Mouse (Mus musculus) midbrain, embryonic 12.5 days (tissue): ENCODE measurements around the gene Bpi. TPM values are rescaled to one million over a fixed set of nuclear protein-coding genes. Genes with fewer than 3 reads are reported as not detected.

ENCODE experiments used
- ATAC-seq: fragments of 200-750 bp; cut with Nextera tagmentation; 2 replicates; pipeline ENCODE4 v1.8.0; 2017; ENCODE audit warnings: low read depth, moderate TSS enrichment, moderate library complexity; ENCODE audit not compliant: low FRiP score
- H3K27ac ChIP-seq: fragments of 300-500 bp; sonication (generic); replicated peaks from 2 replicates; pipeline ENCODE4 v1.5.1; 2016; ENCODE audit warnings: mild to moderate bottlenecking
- H3K27me3 ChIP-seq: fragments of 300-500 bp; sonication (generic); 2 replicates; pipeline ENCODE4 v1.6.1; 2016; ENCODE audit warnings: mild to moderate bottlenecking
- H3K36me3 ChIP-seq: fragments of 300-500 bp; sonication (generic); 2 replicates; pipeline ENCODE4 v1.6.1; 2016
- H3K4me1 ChIP-seq: fragments of 300-500 bp; sonication (generic); 2 replicates; pipeline ENCODE4 v1.6.1; 2016
- H3K4me2 ChIP-seq: fragments of 300-500 bp; sonication (generic); replicated peaks from 2 replicates; pipeline ENCODE4 v1.6.1; 2016; ENCODE audit warnings: mild to moderate bottlenecking, moderate library complexity
- H3K4me3 ChIP-seq: fragments of 300-500 bp; sonication (generic); 2 replicates; pipeline ENCODE4 v1.5.1; 2016; ENCODE audit warnings: mild to moderate bottlenecking
- H3K9ac ChIP-seq: fragments of 300-500 bp; sonication (generic); replicated peaks from 2 replicates; pipeline ENCODE4 v1.6.1; 2016; ENCODE audit warnings: mild to moderate bottlenecking, moderate library complexity
- H3K9me3 ChIP-seq: fragments of 300-500 bp; sonication (generic); 2 replicates; pipeline ENCODE4 v1.6.1; 2016; ENCODE audit warnings: mild to moderate bottlenecking
- WGBS: fragments of 180-500 bp; shearing (Covaris S2); methylation state at CpG from one replicate; pipeline ENCODE4 v1.1.7; 2016; 5-methylcytosine and 5-hydroxymethylcytosine counted together
- polyA plus RNA-seq: library from polyadenylated mRNA; unstranded; fragments of >200 nt; fragmentation: Nextera tagmentation; extraction: Ambion mirVana; gene quantifications from 2 replicates; pipeline ENCODE4 v1.2.1, GENCODE M21; 2016

Gene Bpi
- not detected in 2 replicates for polyA plus RNA-seq

GRCm38 (mm10) chr2:158258005-158258418 lies at the start of gene Bpi:
TSS of gene Bpi (plus strand) at chr2:158258094.
- H3K4me3 ChIP-seq = no peak within 1 kb of the TSS
- no peak within 1 kb of the TSS for H3K27ac ChIP-seq
- no peak within 1 kb of the TSS; the same call in 1 of the 2 replicates for H3K9ac ChIP-seq
- H3K27me3 ChIP-seq = peaks cover 14% of the 10 kb centered on the region
- no peaks in the 10 kb centered on the region for H3K9me3 ChIP-seq
- 68% methylated on average over 18 of the region's 18 CpGs for WGBS
- H3K4me2 ChIP-seq = no peak within 1 kb of the TSS
- no peak for ATAC-seq
- no peaks in the 10 kb centered on the region for H3K36me3 ChIP-seq
- H3K4me1 ChIP-seq = peaks cover 14% of the 10 kb centered on the region

GRCm38 (mm10) chr2:158209776-158210175 lies 48.1 kb upstream of the Bpi start:
- Histone ChIP-seq H3K27me3 (peaks cover 13% of the 10 kb centered on the region; the same call in 1 of the 2 replicates), H3K4me3 (no peak overlapping the region), H3K4me1 (peaks cover 7% of the 10 kb centered on the region; the same call in 1 of the 2 replicates), H3K4me2 (no peak overlapping the region), H3K9me3 (no peaks in the 10 kb centered on the region), H3K9ac (no peak overlapping the region), H3K27ac (no peak overlapping the region), H3K36me3 (no peaks in the 10 kb centered on the region)
- no peak for ATAC-seq
- 66% methylated on average over 9 of the region's 9 CpGs for WGBS

DNA sequence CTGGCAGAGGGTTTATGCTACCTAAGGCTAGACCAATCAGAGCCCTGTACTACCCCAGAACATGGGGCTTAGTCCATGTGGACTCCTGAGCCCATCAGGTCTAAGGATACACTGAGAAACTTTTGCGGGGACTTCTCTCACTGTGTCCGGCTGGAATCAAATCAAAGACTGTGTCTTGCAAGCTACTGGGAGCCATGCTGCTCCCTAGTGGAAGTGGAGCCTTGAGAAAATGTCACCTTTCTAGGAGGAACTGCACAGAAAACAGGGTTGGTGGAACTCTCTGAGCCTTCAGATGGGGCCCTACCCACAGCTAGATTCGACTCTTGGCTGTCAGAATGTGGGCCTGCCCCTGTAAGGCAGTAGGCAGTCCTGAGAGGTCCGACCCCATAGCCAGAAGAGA lies 47.4 kb upstream of the Bpi start:
- no peak for ATAC-seq
- Histone ChIP-seq H3K4me2 (no peak overlapping the region), H3K4me1 (peaks cover 7% of the 10 kb centered on the region; the same call in 1 of the 2 replicates), H3K4me3 (no peak overlapping the region), H3K9ac (no peak overlapping the region), H3K9me3 (no peaks in the 10 kb centered on the region), H3K36me3 (no peaks in the 10 kb centered on the region), H3K27me3 (peaks cover 13% of the 10 kb centered on the region; the same call in 1 of the 2 replicates), H3K27ac (no peak overlapping the region)
- 41% methylated on average over 4 of the region's 4 CpGs for WGBS

GRCm38 (mm10) chr2:158210958-158211357 lies 46.9 kb upstream of the Bpi start:
- no peak overlapping the region for H3K9ac ChIP-seq
- no peaks in the 10 kb centered on the region for H3K9me3 ChIP-seq
- ATAC-seq = no peak
- WGBS = 24% methylated on average over 10 of the region's 10 CpGs
- H3K4me3 ChIP-seq = no peak overlapping the region
- no peak overlapping the region for H3K27ac ChIP-seq
- H3K4me2 ChIP-seq = no peak overlapping the region; the same call in 1 of the 2 replicates
- H3K27me3 ChIP-seq = peaks cover 13% of the 10 kb centered on the region; the same call in 1 of the 2 replicates
- H3K36me3 ChIP-seq = no peaks in the 10 kb centered on the region
- peaks cover 7% of the 10 kb centered on the region; the same call in 1 of the 2 replicates for H3K4me1 ChIP-seq

- Histone ChIP-seq H3K4me3 (no peak overlapping the region), H3K27ac (no peak overlapping the region), H3K36me3 (no peaks in the 10 kb centered on the region), H3K4me2 (no peak overlapping the region), H3K9ac (no peak overlapping the region), H3K4me1 (peaks cover 7% of the 10 kb centered on the region; the same call in 1 of the 2 replicates), H3K27me3 (peaks cover 13% of the 10 kb centered on the region; the same call in 1 of the 2 replicates), H3K9me3 (no peaks in the 10 kb centered on the region)
- WGBS = 63% methylated on average over 4 of the region's 4 CpGs
- ATAC-seq = no peak
These were observed 46.0 kb upstream of the Bpi start for GRCm38 (mm10) chr2:158211764-158212471.

GRCm38 (mm10) chr2:158215283-158216117 lies 42.4 kb upstream of the Bpi start:
- no peak overlapping the region for H3K9ac ChIP-seq
- ATAC-seq = no peak
- H3K36me3 ChIP-seq = no peaks in the 10 kb centered on the region
- no peak overlapping the region for H3K4me3 ChIP-seq
- H3K27ac ChIP-seq = no peak overlapping the region
- peaks cover 6% of the 10 kb centered on the region; the same call in 1 of the 2 replicates for H3K4me1 ChIP-seq
- H3K9me3 ChIP-seq = no peaks in the 10 kb centered on the region
- 0 out of 2 replicates have a peak, but pooled peaks cover 5% of the 10 kb centered on the region for H3K27me3 ChIP-seq
- 70% methylated on average over 9 of the region's 9 CpGs for WGBS
- H3K4me2 ChIP-seq = no peak overlapping the region

- H3K4me2 ChIP-seq = no peak overlapping the region
- H3K4me3 ChIP-seq = no peak overlapping the region
- peaks cover 1% of the 10 kb centered on the region; the same call in 1 of the 2 replicates for H3K4me1 ChIP-seq
- H3K27ac ChIP-seq = no peak overlapping the region
- WGBS = 91% methylated on average over 8 of the region's 8 CpGs
- no peak overlapping the region for H3K9ac ChIP-seq
- H3K27me3 ChIP-seq = 0 out of 2 replicates have a peak, but pooled peaks cover 5% of the 10 kb centered on the region
- H3K36me3 ChIP-seq = no peaks in the 10 kb centered on the region
- H3K9me3 ChIP-seq = no peaks in the 10 kb centered on the region
- ATAC-seq = no peak
These were observed 41.4 kb upstream of the Bpi start for GRCm38 (mm10) chr2:158216510-158216909.

DNA sequence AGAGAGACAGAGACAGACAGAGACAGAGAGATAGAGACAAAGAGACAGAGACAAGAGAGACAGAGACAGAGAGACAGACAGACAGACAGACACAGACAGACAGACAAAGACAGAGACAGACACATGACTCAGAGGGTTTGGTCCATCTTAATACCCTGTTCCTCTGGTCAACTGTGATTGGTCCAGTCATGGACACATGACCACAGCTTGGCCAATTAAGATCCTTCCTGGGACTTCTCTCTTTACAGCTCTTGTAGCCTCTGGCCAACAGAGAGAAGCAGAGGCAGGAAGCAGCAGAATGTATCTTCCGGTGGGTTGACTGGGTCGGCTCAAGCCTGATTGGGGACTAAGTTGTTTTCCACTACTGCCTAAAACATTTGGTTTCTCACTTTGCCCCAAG lies 38.3 kb upstream of the Bpi start:
- no peak overlapping the region for H3K4me2 ChIP-seq
- H3K27ac ChIP-seq = no peak overlapping the region
- WGBS = 85% methylated on average over 2 of the region's 2 CpGs
- no peaks in the 10 kb centered on the region for H3K4me1 ChIP-seq
- no peak for ATAC-seq
- no peaks in the 10 kb centered on the region for H3K27me3 ChIP-seq
- H3K36me3 ChIP-seq = no peaks in the 10 kb centered on the region
- no peak overlapping the region for H3K4me3 ChIP-seq
- H3K9ac ChIP-seq = no peak overlapping the region
- no peaks in the 10 kb centered on the region for H3K9me3 ChIP-seq

DNA sequence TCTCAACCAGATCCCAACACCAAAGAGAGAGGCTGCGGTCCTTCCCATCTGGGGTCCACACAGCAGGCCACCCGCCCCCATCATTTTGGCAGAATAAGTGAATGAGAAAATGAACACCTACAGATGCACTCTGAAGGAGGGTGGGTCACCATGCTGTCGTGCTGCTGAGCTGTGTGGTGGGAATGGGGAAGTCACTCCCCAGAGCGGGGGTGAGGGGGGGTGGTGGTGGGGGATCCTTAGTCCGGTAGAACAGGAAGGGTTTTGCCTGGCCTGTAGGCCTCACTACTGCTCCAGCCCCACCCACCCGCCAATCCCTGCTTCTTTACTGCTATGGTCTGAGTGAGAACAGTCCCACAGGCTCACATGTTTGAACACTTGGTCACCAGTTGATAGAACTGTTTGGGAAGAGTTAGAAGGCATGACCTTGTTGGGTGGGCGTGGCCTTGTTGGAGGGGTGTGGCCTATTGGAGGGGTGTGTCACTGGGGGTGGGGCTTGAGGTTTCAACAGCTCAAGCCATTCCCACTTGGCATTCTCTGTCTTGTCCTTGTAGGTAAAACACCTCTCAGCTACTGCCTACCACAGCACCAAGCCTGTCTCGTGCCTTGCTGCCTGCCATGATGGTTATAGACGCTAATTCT lies 36.3 kb upstream of the Bpi start:
- Histone ChIP-seq H3K9me3 (no peaks in the 10 kb centered on the region), H3K27me3 (no peaks in the 10 kb centered on the region), H3K4me2 (no peak overlapping the region), H3K9ac (no peak overlapping the region), H3K27ac (no peak overlapping the region), H3K4me1 (no peaks in the 10 kb centered on the region), H3K36me3 (no peaks in the 10 kb centered on the region), H3K4me3 (no peak overlapping the region)
- WGBS = 93% methylated on average over 9 of the region's 9 CpGs
- no peak for ATAC-seq

DNA sequence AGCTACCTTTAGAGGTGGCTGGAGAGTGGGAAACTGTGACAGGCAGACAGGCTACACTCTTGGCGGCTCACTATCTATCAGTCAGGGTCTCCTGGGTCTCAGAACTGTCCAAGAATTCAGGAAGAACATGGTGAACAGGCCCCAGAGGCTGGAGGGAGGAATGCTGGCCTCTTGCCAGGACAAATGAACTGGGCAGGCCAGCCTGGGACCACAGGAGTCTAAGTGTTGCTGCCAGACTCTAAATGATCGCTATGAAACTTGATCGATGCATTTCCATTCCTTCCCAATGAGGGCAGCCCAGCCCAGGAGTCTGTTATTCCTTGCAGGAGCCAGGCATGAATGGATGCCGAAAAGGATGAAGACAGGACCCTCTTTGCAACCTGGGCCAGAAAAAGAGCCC lies 35.2 kb upstream of the Bpi start:
- no peaks in the 10 kb centered on the region for H3K27me3 ChIP-seq
- no peak overlapping the region for H3K9ac ChIP-seq
- 75% methylated on average over 4 of the region's 4 CpGs for WGBS
- H3K4me2 ChIP-seq = no peak overlapping the region
- no peak overlapping the region for H3K4me3 ChIP-seq
- H3K9me3 ChIP-seq = no peaks in the 10 kb centered on the region
- no peak overlapping the region for H3K27ac ChIP-seq
- ATAC-seq = no peak
- no peaks in the 10 kb centered on the region for H3K4me1 ChIP-seq
- H3K36me3 ChIP-seq = no peaks in the 10 kb centered on the region

GRCm38 (mm10) chr2:158223497-158223896 lies 34.4 kb upstream of the Bpi start:
- Histone ChIP-seq H3K36me3 (no peaks in the 10 kb centered on the region), H3K27me3 (no peaks in the 10 kb centered on the region), H3K27ac (no peak overlapping the region), H3K4me1 (no peaks in the 10 kb centered on the region), H3K4me3 (no peak overlapping the region), H3K9me3 (no peaks in the 10 kb centered on the region), H3K9ac (no peak overlapping the region), H3K4me2 (no peak overlapping the region)
- ATAC-seq = no peak
- WGBS = 86% methylated on average over 3 of the region's 3 CpGs
